Mouse (Mus musculus) lung, postnatal 36 days (tissue): ENCODE measurements at regions not wholly inside any gene's neighbourhood (a gene's known extent, or its start where the extent isn't known, plus 50 kb on each side); places are given as distances from the start of the nearest gene placed in this dataset.

Experiments
- DNase-seq: peaks from one replicate; pipeline ENCODE4 v3.0.0; 2022; ENCODE audit warnings: mixed read lengths

DNA sequence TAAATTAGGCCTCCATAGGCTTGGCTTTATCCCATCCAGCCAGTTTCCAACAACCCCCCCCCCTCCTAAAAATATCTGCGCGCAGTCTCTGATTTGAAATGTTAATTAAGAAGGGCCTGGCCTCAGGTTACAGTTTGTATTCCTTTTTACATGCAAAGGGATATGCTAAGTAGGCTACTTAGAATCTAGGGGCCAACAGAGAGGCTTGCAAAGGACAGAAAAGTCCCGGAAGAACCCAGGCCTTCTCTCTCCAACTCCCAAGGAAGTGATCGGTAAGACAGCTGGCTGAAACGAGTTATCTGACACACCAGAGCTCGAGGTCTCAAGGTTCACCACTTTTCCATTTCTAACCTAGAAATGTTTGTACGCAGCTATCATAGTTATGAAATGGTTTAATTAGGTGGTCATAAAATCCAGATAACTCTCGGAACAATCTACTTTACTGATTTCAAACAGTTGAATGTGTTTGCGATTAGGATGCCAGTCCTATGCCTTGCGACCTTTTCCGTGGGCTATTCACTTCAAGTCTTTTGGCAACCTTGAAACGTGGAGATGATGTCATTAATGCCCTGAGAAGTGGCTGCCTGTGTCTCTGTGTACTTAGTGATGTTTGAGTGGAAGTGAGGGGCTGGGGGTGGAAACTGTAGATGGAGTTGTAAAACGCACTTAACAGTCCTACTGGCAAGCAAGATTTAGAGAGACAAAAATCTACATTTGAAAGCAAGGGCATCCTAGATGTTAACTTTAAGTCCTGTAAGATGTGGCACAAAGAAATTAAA, 1026.5 kb downstream of the Adgrl2 start:
- no peak for DNase-seq

DNA sequence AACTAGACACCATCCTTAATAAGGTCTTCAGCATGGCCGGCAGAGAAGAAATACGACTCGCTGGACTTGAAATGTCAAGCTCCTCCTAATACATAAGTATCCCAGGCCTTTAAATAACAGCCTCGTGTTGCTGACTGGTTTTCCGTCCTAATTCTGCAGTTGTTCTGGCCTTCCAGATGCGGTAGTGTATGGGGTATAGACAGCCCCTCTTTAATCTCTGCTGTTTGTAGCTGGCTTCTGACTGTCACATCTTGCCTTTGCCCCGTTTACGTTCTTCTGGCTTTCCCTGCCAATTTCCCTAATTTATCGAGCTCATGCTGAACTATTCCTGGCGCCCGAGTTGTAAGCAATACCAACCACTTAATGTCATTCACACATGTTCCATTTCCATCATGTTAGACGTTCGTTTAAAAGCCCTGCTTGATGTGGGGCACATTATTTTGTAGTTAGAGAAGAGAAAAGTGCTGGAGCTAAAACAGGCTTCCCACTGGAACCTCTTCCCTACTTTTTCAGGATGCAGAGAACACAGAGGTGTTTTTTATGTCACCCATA, 1042.2 kb downstream of the Adgrl2 start:
- DNase-seq = no peak

DNA sequence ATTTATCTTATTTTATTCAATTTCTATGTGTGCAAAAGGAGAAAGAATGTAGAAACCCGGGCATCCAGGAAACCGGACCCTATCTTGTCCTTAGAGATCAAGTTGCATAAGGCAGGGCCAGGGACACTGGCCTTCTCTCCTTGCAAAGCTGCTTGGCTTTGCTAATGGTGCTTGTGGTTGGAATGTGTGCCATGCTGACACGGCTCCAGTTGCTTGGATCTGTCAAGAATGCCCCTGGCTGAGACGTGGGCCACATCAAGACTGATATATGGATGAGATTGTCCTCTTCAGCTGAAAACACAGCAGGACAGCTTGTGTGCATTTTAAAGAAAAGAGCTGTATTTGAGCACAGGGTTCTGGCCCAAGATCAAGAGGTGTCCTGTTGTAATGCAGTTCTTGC, 1047.0 kb downstream of the Adgrl2 start:
- no peak for DNase-seq

DNA sequence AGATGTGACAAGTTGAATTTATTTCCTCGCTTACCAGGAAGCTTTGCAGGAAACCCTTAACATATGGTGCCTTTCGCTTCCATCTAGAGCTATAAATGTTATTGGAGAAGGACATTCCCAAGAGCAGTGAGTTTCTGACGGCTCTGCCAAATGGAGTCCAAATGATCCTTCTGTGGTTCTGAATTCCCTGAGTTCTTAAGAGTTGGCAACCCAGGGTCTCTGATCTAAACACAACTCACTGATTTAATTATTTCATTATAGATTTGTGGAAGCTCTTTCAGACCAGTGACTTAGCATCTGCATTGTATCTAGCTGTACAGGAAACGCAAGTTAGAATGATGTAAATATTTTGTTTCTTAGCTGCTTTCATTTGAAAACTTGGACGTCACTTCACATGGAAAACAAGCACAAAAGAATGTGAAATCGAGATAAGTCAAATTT, 1059.5 kb downstream of the Adgrl2 start:
- DNase-seq = no peak

DNA sequence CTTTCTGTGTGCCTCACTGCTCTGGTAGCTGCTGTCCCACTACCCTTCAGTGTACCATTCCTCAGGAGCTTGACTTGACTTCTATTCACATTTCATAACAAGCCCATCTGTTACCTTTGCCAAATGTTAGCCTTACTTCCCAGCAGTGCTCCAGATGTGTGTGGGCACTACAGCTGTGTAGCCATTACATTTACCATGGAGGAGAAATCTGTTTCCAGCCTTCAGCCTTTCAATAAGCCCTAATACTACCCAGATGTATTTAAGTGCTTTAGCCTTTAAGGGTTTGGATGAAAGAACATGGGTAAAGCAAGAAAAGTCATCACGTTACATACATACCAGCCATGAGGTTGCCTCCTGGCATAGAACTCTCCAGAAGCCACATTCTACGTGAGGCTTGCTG, 1068.0 kb downstream of the Ttll7 start:
- DNase-seq = no peak

DNA sequence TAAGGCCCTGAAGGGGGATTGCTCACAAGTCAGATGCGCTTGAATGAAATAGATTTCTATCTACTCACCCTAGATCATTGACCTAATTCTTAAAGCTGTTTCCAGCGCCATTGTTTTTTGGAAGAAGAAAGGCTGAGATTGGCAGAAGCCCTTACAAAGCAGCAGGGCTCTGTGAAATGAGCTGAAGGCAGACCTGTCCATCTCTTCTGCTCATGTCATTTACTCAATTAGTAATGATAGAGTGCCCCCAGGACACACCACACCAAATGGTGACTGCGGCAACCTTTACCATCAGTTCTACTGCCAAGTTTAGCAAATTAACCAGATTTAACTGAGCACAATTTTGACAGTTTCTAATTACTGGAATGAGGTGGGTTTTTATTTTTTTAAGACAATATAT, 1067.5 kb downstream of the Ttll7 start:
- no peak for DNase-seq

DNA sequence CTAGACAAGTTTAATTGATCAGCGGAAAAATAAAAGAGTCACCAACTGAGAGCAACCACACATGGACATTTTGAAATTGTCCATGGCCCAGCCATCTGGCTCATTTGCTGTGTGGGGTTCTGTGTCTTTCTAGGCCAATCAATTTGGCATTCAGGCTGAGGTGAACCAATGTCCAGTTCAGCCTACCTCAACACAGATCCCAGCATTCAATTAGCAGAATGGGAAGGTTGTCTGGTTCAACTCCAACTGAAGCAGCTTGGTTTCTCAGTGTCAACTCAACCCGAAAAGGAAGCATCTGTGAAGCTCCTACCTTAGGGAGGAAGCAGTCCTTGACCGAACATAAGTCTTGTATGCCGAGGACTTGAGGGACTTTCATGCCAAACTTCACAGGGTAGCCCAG, 1067.0 kb downstream of the Ttll7 start:
- no peak for DNase-seq

DNA sequence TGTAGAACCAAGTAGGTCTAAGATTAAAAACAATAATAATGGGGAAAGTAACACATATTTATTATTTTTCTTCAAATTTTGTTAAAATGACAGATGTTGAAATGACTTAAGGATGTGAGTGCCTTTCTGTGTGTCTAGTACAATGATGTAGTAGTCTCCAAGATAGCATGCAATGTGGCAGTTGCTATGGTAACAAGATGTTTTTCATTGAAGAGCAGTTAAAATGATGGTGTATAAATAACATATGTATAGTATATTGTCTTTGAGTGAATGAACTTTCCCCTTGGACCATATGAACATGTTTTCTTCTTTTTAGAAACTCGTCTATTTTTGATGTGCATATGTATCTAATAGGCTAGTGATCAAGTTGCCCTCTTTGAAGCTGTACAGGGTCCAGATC, 1044.6 kb downstream of the Ttll7 start:
- no peak for DNase-seq

DNA sequence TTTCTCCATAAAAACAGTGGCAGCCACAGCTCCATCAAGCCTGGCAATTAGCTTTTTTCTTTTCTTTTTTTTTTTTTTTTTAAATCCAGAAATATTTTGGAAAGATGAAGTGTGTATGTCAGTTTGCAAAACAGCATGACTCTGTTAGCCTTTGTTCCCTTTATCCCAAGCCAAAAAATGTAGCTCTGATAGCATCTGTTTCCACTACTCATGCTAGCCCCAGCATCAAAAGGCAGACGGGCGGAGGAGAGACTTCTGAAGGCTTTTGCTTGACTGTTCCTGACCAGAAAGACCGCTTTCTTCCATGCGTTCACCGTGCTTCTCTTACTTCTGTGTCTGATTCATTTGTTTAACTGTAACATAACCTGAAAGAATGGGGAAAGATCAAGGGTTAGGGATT, 1039.5 kb downstream of the Ttll7 start:
- DNase-seq = no peak

DNA sequence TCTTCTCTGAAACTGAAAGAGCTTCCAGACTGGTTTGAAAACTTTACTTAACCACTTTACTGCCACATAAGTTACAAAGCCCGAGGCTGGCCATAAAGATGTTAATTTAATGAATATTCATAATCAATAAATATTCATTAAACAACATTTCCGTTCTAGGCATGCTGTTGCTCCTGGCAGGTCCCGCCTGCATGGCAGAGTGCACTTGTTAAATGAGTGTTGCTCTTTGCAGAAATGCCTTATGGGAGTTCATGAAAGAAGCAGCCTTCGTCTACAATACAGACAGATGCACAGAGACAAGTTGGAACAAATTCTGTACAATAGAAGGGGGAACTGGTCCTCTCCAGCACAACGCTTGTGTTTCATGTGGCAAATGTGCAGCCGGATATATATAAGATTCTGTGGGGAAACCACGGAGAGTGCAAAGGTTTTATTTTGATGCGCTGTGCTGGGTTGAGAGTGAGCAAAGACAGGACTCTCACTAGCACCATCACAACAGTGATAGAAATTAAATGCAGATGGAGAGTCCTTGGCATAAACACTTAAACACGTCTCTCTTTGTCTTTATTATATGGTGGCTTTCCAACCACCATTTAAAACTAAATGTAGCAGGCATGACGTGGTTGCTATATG, 1034.2 kb downstream of the Ttll7 start:
- DNase-seq = no peak

DNA sequence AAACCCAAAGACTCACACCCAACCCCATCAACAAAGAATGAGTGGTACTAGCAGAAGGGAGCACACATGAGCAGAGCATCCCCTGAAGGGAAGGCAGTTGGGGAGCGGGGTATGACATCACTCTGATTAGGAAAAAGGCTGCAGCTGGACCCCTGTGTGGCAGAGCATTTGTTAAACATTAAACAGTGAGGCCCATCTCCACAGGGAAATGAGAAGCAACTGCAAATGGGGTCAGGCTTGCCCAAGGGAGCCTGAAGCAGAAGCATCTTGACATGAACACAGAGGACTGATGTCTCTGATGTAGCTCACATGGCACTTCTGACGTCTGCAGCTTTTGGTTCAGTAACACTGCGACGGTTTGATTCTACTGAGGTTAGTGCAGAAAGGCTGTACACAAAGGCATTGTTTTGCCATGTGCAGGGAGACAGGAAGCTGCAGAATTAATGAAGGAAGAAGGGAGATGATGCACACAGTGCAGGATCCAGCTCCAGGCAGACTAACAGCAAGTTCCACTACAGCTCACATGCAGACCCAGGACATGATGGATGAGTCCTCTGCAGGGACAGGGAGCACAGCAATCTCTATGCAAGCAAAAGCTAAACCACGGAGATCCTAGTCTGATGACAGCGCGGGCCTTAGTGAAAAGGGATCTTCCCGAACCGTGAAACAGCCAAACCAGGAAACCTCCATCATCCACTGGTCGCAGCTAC, 1030.9 kb downstream of the Ttll7 start:
- DNase-seq = no peak

DNA sequence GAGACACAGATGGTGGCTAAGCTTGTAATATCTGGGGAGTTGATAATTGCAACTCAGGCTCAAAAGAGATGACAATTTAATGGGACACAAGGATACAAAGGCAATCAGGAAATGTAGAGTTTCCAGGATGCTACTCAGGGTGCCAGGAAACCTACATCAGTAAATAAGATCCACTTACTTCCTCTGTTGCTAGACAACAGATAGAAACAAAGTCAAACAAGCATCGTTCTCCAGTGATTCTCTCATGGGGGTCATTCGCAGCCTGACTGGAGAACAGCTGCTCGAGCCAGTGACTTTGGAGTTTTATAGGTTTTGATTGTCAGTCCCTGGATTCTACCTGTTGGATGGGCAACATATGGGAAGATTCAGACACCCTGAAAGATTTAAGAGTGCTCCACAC, 1026.5 kb downstream of the Ttll7 start:
- peak; percentile 38 for DNase-seq

DNA sequence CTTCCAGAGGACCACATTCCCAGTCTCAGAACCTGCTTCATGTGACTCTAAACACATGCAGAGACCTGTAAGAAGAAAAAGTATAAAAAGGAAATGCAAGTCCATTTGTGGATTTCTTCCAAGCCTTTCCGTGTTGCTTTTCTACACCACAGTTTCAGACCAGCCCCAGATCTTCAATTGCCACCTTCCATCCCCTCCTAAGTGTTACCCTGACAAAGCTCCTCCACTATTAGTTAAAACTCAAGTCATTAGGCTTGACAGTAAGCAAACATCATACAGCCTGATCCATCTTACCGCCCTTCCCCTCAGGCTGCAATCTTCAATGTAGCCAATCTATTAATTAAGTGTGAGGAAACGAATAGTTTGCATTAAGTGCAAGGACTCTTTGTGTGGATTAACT, 1016.1 kb downstream of the Ttll7 start:
- DNase-seq = no peak

DNA sequence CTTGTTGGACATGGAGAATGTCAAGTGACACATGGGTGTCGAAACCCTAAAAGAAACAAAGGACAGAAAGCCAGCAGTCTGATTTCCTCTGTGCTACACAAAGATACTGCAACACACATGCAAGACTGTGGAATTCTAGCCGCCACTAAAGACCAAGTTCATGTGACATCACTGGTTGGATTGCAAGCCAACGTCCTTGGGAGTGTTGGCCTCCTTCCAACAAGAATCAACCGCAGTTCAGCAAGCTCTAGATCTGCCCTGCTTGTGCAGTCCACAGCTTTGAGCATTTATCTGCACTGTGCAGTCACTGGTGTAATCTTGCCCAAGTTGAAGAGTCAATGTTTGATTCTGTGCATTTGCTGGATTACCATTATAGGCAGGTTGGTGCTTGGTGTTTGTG, 1001.2 kb downstream of the Ttll7 start:
- no peak for DNase-seq

DNA sequence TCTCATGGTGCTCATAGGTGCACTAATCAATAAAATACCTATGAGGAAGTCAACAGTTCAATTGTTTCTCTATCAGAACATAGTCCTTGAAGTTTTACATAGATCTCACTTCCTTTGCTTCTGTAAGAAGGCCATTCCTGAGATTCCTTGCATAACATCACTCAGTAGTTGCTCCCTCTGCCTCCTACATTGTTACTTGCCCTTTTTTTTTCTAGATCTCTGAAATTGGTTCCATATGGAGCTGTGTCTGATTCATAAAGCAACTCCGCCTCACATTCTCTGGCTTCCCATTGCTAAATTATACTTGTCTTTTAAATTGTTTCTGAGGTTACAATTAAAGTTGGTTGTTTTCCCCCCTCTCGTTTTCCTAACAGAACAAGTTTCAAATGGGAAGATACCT, 1000.7 kb downstream of the Ttll7 start:
- no peak for DNase-seq

DNA sequence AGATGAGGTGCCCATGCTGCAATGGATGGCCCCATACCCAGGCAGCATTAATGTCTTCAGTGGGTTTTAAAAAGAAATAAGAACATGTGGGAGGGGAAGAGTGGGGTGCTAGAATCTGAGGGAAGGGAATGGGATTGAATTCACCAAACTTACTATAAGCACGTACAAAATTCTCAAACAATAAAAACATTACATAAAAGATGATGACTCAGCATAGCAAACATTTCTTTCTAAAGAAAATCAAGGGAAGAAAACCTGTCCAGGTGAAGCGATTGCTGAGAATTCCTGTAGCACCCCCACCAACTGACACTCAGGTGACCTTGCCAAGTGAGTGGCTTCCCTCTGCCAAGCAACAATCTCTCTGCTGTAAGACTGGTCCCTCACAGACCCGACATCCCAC, 989.2 kb downstream of the Ttll7 start:
- DNase-seq = no peak

DNA sequence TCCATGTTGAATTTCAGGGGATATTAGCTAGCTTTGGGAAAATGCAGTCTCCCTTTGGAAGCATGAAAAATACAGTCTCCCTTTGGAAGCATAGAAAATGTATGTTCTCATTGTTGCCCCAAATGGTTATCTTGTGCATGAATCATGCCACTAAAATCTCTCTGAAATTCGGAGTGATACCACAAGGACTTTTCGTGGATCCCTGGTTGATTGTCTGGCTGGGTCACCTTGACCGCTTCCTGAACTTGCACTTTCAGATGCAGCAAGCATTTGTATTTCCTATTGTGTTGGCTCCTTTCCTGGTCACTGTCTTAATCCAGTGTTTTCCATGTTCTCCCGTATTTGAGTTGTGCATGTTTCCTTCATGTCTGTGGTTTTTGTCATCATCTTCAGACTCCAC, 986.6 kb downstream of the Ttll7 start:
- no peak for DNase-seq

DNA sequence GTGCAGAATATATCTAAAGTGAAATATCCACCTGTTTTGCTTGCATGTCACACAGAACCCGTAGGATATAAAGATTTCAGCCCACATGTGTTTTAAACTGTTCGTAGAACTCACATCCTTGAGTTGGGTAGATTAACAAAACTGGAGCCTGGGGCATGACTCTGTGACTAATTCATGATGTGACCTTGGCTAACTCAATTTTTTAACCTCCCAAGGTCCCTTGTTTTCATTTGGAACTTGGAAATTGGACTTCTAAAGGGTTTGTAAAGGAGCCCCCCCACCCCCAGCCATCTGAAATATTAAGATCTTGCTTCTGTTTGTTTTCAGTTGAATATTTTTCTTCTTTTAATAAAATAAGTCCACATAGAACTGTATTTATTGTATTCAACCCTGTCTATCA, 983.5 kb downstream of the Ttll7 start:
- no peak for DNase-seq

DNA sequence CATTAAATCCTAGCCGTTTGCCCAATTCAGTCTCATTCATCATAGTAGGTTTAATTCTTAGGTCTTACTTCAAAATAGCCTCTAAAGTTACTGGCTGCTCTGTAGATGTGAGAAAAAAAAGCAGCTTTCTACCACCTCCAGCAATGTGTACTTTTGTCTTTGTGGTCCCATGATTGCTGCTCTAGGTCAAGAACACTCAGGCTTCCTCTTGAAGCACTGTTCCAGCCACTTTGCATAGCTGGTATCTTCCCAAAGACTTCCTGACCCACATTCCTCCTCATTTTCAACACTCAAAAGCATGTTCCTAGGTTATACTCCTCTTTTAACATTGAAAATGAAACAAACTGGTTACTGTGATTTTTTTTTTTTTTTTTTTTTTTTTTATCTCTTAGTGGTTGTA, 973.2 kb downstream of the Ttll7 start:
- DNase-seq = peak; percentile 24

DNA sequence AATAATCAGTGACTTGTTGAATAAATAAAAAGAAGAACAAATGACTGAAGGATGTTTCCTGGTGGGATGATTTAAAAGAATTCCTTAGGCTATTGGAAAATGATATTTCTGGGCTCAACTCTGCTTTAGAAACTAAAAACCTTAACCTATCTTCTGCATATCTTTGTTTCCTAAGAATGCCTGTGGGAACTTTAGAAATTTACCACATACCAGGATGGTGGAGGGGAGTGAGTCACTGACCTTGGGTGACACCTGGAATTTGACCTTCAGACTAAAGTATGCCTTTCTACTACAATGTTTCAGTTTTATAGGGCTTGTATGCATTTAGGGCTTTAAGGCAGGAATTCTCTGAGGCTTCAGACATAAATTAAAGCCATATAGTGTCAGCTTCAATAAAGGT, 972.3 kb downstream of the Ttll7 start:
- DNase-seq = no peak

DNA sequence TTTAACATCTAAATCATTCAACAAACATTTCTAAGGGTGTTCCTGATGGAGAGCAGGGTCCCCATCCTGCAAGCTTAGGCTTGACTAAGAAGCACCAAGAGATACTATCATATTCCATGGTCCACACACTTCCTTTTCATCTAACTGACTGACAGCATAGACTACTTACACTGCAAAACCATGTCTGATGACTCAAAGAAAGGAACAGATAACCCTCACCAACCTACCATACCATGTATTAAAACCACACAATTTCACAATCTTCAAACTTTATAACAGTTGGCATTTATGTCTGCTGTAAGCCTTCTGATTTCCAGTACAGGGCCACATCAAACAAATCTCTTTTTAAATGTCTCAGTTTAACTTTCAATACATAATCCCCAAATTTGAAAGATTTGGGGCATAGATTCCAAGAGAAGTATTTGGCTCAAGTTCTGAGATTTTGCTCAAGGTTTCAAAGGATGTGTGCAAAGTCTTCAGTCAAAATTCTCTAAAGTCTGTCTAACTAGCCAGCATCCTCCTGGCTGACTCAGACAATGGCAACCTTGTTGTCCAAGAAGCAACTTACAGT, 962.0 kb downstream of the Ttll7 start:
- DNase-seq = no peak

DNA sequence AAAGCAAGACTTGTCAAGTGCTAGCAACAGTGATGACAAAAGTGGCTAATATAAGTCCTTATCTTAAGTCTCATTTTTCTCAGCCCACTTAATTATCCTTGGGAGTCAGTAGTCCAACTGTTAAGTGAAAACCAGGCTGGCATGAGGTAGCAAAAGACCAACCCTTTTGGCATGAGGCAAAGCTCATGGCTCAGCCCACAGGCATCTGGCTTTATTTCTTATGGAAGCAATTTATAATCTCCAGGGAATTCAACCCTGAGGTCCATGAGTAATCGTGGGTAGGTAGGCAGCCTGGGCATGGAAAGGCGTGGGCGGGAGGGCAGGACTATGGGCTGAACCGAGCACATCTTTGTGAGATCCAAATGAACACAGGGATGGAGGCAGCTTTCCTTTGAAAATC, 950.4 kb downstream of the Ttll7 start:
- no peak for DNase-seq

DNA sequence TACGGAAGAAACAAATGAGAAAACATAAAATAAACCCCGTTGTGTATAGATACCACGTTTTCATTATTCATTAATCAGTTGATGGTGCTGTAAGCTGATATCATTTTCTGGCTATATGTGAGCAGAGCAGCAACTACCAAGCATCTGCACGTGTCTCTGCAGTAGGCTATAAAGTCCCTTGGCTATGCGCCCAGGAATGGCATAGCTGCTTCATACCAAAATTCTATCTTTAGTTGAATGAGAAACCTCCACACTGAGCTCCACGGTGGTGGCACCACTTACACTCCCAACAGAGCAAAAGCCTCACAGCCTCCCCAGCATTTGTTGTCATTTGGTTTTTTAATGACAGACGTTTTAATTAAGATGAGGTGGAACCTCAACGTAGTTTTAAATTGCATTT, 944.4 kb downstream of the Ttll7 start:
- DNase-seq = no peak

DNA sequence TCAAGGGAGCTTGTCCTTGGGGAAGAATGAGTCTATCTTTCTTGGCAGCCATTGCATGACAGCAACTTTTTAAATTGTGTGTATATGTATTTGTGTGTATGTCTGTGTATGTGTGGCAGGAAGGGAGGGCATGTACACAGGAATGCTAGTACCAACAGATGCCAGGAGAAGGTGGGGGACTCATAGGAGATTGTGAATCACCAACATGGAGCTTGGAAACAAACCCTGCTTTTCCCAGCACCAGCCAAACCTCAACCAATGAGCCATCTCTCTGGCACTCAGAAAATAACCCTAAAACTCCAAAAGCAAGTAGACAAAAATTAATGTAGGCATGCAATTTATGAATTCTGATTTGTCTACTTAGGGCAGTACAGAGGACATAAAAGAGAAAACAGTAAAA, 942.9 kb downstream of the Ttll7 start:
- DNase-seq = no peak
